Mouse (Mus musculus): Measurements from ENCODE around the gene Capn7. TPM values are rescaled to one million over a fixed set of nuclear protein-coding genes. Genes with fewer than 3 reads are reported as not detected.

The Capn7 gene
- polyA plus RNA-seq, 1 experiment from 2014 or later: 43.8 TPM

DNA sequence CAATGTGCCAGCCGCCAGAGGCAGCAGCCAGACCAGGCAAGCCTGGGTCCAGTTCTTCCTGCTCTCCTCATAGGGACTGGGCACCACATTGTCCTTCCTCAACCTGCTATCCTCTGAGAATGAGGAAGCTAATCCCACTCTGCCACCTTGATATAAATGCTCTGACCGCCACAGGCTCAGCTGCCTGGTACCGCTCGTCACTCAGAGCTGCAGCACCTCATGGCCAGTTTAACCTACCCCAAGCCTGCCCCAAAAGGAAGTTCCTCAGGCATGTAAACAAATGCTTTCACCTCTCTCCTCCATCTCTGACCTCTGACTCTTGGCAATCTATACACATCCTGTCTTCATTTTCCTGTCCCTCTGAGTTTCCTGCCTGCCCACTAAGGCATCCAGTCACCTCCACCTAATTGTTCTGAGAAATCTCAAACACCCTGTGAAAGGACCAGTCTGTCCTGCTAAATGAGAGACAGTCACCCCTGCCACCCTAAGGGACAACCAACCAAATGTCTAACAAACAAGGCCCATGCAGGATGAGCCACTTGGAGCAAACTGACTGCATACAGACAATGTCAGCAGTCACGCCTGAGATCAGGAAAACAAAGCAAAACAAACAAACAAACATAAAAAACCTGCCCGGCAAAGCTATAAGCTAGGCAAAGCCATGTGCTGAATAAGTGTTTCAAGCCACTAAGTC lies 71.6 kb downstream of the Capn7 start:
- Histone ChIP-seq H3K27me3 (replicated peaks; ENCODE audit: control insufficient read depth, insufficient read depth, low read length) (no peaks in the 10 kb centered on the region), H3K27ac (replicated peaks; ENCODE audit: low read depth, low read length) (no peak overlapping the region), H3K4me1 (ENCODE audit: control insufficient read depth, insufficient read depth, low read length) (no peaks in the 10 kb centered on the region; the same call in 1 of the 2 replicates), H3K9ac (ENCODE audit: low read depth, low read length) (no peak overlapping the region), H3K4me3 (ENCODE audit: low read depth, low read length) (no peak overlapping the region), H3K36me3 (ENCODE audit: control insufficient read depth, insufficient read depth, low read length) (0 out of 2 replicates have a peak, but pooled peaks cover 15% of the 10 kb centered on the region), H3K4me2 (ENCODE audit: low read depth, low read length) (no peak overlapping the region), H3K9me3 (ENCODE audit: control insufficient read depth, low read length) (no peaks in the 10 kb centered on the region)
- 29% methylated on average over 5 of the region's 6 CpGs for WGBS
- no peak for DNase-seq (ENCODE audit: low spot score)
- ATAC-seq (ENCODE audit: low read depth): no peak

DNA sequence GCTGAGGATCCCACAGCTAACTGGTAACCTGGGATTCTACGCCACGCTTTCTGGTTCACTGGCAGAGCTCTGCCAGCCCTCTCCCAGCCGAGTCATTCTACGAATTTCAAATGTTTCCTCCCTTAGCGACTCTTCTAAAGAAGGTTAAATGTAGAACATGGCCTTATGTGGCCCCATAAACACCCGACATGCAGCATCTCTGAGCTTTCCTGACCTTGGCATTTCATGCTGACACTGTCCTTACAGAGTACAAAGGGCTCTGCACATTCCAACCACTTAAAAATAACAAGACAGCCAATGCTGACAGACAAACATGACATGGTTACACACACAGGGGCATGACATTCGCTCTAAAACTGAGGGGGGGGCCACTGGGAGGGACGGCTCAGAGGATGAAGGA lies 72.2 kb downstream of the Capn7 start:
- 0 out of 2 replicates have a peak, but pooled peaks cover 15% of the 10 kb centered on the region for H3K36me3 ChIP-seq (ENCODE audit: control insufficient read depth, insufficient read depth, low read length)
- no peak overlapping the region for H3K4me2 ChIP-seq (ENCODE audit: low read depth, low read length)
- no peaks in the 10 kb centered on the region for H3K27me3 ChIP-seq (replicated peaks; ENCODE audit: control insufficient read depth, insufficient read depth, low read length)
- ATAC-seq (ENCODE audit: low read depth) (no peak), DNase-seq (ENCODE audit: low spot score) (no peak)
- WGBS: 45% methylated on average over 8 of the region's 8 CpGs
- H3K4me1 ChIP-seq (ENCODE audit: control insufficient read depth, insufficient read depth, low read length): peaks cover 2% of the 10 kb centered on the region
- no peak overlapping the region for H3K27ac ChIP-seq (replicated peaks; ENCODE audit: low read depth, low read length)
- no peak overlapping the region for H3K4me3 ChIP-seq (ENCODE audit: low read depth, low read length)
- no peak overlapping the region for H3K9ac ChIP-seq (ENCODE audit: low read depth, low read length)
- no peaks in the 10 kb centered on the region for H3K9me3 ChIP-seq (ENCODE audit: control insufficient read depth, low read length)

GRCm38 (mm10) chr14:31410123-31410724 lies 73.8 kb downstream of the Capn7 start:
- DNase-seq (ENCODE audit: low spot score): no peak
- 0 out of 2 replicates have a peak, but pooled peaks cover 15% of the 10 kb centered on the region for H3K36me3 ChIP-seq (ENCODE audit: control insufficient read depth, insufficient read depth, low read length)
- H3K4me2 ChIP-seq (ENCODE audit: low read depth, low read length): no peak overlapping the region
- no peaks in the 10 kb centered on the region for H3K27me3 ChIP-seq (replicated peaks; ENCODE audit: control insufficient read depth, insufficient read depth, low read length)
- H3K27ac ChIP-seq (replicated peaks; ENCODE audit: low read depth, low read length): no peak overlapping the region
- no peaks in the 10 kb centered on the region for H3K9me3 ChIP-seq (ENCODE audit: control insufficient read depth, low read length)
- 83% methylated on average over 9 of the region's 9 CpGs for WGBS
- no peak for ATAC-seq (ENCODE audit: low read depth)
- H3K9ac ChIP-seq (ENCODE audit: low read depth, low read length): no peak overlapping the region
- no peak overlapping the region for H3K4me3 ChIP-seq (ENCODE audit: low read depth, low read length)
- H3K4me1 ChIP-seq (ENCODE audit: control insufficient read depth, insufficient read depth, low read length): peaks cover 10% of the 10 kb centered on the region

GRCm38 (mm10) chr14:31410737-31411136 lies 74.3 kb downstream of the Capn7 start:
- Histone ChIP-seq H3K4me1 (ENCODE audit: control insufficient read depth, insufficient read depth, low read length) (peaks cover 11% of the 10 kb centered on the region), H3K27ac (replicated peaks; ENCODE audit: low read depth, low read length) (no peak overlapping the region), H3K36me3 (ENCODE audit: control insufficient read depth, insufficient read depth, low read length) (0 out of 2 replicates have a peak, but pooled peaks cover 15% of the 10 kb centered on the region), H3K4me3 (ENCODE audit: low read depth, low read length) (no peak overlapping the region), H3K9ac (ENCODE audit: low read depth, low read length) (no peak overlapping the region), H3K4me2 (ENCODE audit: low read depth, low read length) (no peak overlapping the region), H3K27me3 (replicated peaks; ENCODE audit: control insufficient read depth, insufficient read depth, low read length) (no peaks in the 10 kb centered on the region), H3K9me3 (ENCODE audit: control insufficient read depth, low read length) (no peaks in the 10 kb centered on the region)
- 79% methylated on average over 4 of the region's 4 CpGs for WGBS
- no peak for DNase-seq (ENCODE audit: low spot score)
- ATAC-seq (ENCODE audit: low read depth): no peak

GRCm38 (mm10) chr14:31412651-31413056 lies 76.2 kb downstream of the Capn7 start:
- H3K27me3 ChIP-seq (replicated peaks; ENCODE audit: control insufficient read depth, insufficient read depth, low read length): no peaks in the 10 kb centered on the region
- no peak overlapping the region for H3K4me2 ChIP-seq (ENCODE audit: low read depth, low read length)
- no peak overlapping the region for H3K4me3 ChIP-seq (ENCODE audit: low read depth, low read length)
- H3K4me1 ChIP-seq (ENCODE audit: control insufficient read depth, insufficient read depth, low read length): peaks cover 11% of the 10 kb centered on the region
- H3K27ac ChIP-seq (replicated peaks; ENCODE audit: low read depth, low read length): no peak overlapping the region
- 65% methylated on average over 10 of the region's 10 CpGs for WGBS
- no peaks in the 10 kb centered on the region for H3K9me3 ChIP-seq (ENCODE audit: control insufficient read depth, low read length)
- H3K36me3 ChIP-seq (ENCODE audit: control insufficient read depth, insufficient read depth, low read length): 0 out of 2 replicates have a peak, but pooled peaks cover 15% of the 10 kb centered on the region
- DNase-seq (ENCODE audit: low spot score): no peak
- H3K9ac ChIP-seq (ENCODE audit: low read depth, low read length): no peak overlapping the region
- ATAC-seq (ENCODE audit: low read depth): no peak

DNA sequence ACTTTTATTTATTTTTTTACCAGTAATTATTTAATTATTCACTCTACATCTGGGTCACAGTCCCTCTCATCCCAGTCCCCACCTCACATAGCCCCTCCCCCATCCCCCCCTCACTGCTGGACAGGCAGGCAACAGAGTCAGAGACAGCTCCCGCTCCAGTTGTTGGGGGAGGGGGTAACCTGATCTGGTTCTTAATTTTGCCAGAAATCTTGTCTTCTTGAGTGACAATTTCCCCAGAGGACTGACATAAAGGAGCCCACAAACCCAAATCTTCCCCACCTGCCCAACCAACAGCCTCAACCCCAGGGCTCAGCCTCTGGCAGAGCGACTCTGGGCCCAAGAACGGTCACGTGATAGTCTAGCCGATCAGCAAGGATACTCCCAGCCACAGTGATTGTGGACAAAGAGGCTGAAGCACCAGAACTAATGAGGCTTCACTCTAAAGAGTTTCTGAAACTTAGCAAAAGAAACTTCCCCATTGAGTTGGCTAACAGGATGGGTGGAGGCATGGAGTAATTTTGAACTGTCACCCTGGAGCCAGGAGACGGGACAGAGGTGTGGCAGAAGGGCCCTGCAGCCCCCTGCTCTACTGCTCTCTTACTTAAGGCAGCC lies 77.1 kb downstream of the Capn7 start:
- H3K27me3 ChIP-seq (replicated peaks; ENCODE audit: control insufficient read depth, insufficient read depth, low read length): no peaks in the 10 kb centered on the region
- DNase-seq (ENCODE audit: low spot score): no peak
- H3K27ac ChIP-seq (replicated peaks; ENCODE audit: low read depth, low read length): no peak overlapping the region
- H3K4me3 ChIP-seq (ENCODE audit: low read depth, low read length): no peak overlapping the region
- ATAC-seq (ENCODE audit: low read depth): no peak
- H3K36me3 ChIP-seq (ENCODE audit: control insufficient read depth, insufficient read depth, low read length): 0 out of 2 replicates have a peak, but pooled peaks cover 15% of the 10 kb centered on the region
- no peak overlapping the region for H3K9ac ChIP-seq (ENCODE audit: low read depth, low read length)
- H3K9me3 ChIP-seq (ENCODE audit: control insufficient read depth, low read length): no peaks in the 10 kb centered on the region
- H3K4me2 ChIP-seq (ENCODE audit: low read depth, low read length): no peak overlapping the region
- 24% methylated on average over 6 of the region's 6 CpGs for WGBS
- peaks cover 11% of the 10 kb centered on the region for H3K4me1 ChIP-seq (ENCODE audit: control insufficient read depth, insufficient read depth, low read length)

- H3K36me3 ChIP-seq (ENCODE audit: control insufficient read depth, insufficient read depth, low read length): 0 out of 2 replicates have a peak, but pooled peaks cover 15% of the 10 kb centered on the region
- no peaks in the 10 kb centered on the region for H3K27me3 ChIP-seq (replicated peaks; ENCODE audit: control insufficient read depth, insufficient read depth, low read length)
- no peak overlapping the region for H3K9ac ChIP-seq (ENCODE audit: low read depth, low read length)
- DNase-seq (ENCODE audit: low spot score): no peak
- no peak for ATAC-seq (ENCODE audit: low read depth)
- 62% methylated on average over 10 of the region's 10 CpGs for WGBS
- H3K4me1 ChIP-seq (ENCODE audit: control insufficient read depth, insufficient read depth, low read length): peaks cover 11% of the 10 kb centered on the region
- H3K4me3 ChIP-seq (ENCODE audit: low read depth, low read length): no peak overlapping the region
- no peak overlapping the region for H3K27ac ChIP-seq (replicated peaks; ENCODE audit: low read depth, low read length)
- H3K9me3 ChIP-seq (ENCODE audit: control insufficient read depth, low read length): no peaks in the 10 kb centered on the region
- H3K4me2 ChIP-seq (ENCODE audit: low read depth, low read length): no peak overlapping the region
These were observed 78.0 kb downstream of the Capn7 start for GRCm38 (mm10) chr14:31414235-31414966.

DNA sequence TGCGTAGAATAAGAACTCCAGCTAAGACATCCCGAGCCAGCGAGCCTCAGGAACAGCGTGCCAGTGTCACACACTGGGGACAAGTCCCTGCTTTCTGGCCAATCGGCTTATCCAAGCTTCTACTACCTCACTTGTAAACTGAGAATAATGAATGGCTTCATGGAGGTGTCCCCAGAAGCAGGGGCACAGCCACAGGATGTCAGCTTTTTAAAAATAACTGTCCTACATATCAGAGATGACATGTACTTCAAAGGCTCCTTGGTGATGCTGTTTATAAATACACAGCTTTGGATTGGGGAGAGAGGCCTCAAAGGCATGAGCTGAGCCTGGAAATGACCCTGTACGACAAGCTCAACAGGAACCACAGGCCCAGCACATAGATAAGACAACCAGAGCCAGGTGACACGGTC lies 78.5 kb downstream of the Capn7 start:
- Histone ChIP-seq H3K27me3 (replicated peaks; ENCODE audit: control insufficient read depth, insufficient read depth, low read length) (no peaks in the 10 kb centered on the region), H3K4me3 (ENCODE audit: low read depth, low read length) (no peak overlapping the region), H3K36me3 (ENCODE audit: control insufficient read depth, insufficient read depth, low read length) (0 out of 2 replicates have a peak, but pooled peaks cover 10% of the 10 kb centered on the region), H3K9ac (ENCODE audit: low read depth, low read length) (no peak overlapping the region), H3K9me3 (ENCODE audit: control insufficient read depth, low read length) (no peaks in the 10 kb centered on the region), H3K27ac (replicated peaks; ENCODE audit: low read depth, low read length) (no peak overlapping the region), H3K4me1 (ENCODE audit: control insufficient read depth, insufficient read depth, low read length) (peaks cover 11% of the 10 kb centered on the region), H3K4me2 (ENCODE audit: low read depth, low read length) (no peak overlapping the region)
- DNase-seq (ENCODE audit: low spot score) (no peak), ATAC-seq (ENCODE audit: low read depth) (no peak)
- 60% methylated on average over 7 of the region's 7 CpGs for WGBS
